Mouse (Mus musculus) spleen, adult 18-20 months (tissue): Measurements from ENCODE around the gene Samd7.
"Not testable (repeated sequence)": the region's sequence is repeated elsewhere in the genome, so short reads cannot be mapped to it uniquely, and the experiment has no call there.

Experiments
- DNase-seq, 2 experiments: peaks; one replicate each; pipeline ENCODE4 v3.0.0; 2022; ENCODE audit warnings: mixed read lengths in 2 of 2

Gene Samd7

GRCm38 (mm10) chr3:30746006-30746405, at the start of gene Samd7:
Gene Samd7, plus strand, starts transcription at chr3:30746293.
- no peak for DNase-seq

GRCm38 (mm10) chr3:30696346-30696745, 49.7 kb upstream of the Samd7 start:
- peak in 1 of 2 experiments; percentile 8 for DNase-seq

- no peak for DNase-seq
These were observed 48.2 kb upstream of the Samd7 start for GRCm38 (mm10) chr3:30697891-30698290.

- not testable (repeated sequence) for DNase-seq
These were observed 46.2 kb upstream of the Samd7 start, which contains the start of gene Lrrc31 for GRCm38 (mm10) chr3:30699711-30700505. Gene Lrrc31, minus strand, starts transcription at chr3:30699843.

GRCm38 (mm10) chr3:30705977-30706376, 40.1 kb upstream of the Samd7 start:
- DNase-seq, result no peak

- no peak for DNase-seq
These were observed 39.3 kb upstream of the Samd7 start for GRCm38 (mm10) chr3:30706614-30707276.

- DNase-seq, result no peak
These were observed 35.9 kb upstream of the Samd7 start for GRCm38 (mm10) chr3:30710191-30710590.

- no peak for DNase-seq
These were observed 32.8 kb upstream of the Samd7 start for GRCm38 (mm10) chr3:30713334-30713733.

GRCm38 (mm10) chr3:30718649-30719048, 27.4 kb upstream of the Samd7 start:
- DNase-seq, result no peak

GRCm38 (mm10) chr3:30722036-30722435, 24.1 kb upstream of the Samd7 start:
- no peak for DNase-seq

GRCm38 (mm10) chr3:30722461-30722860, 23.6 kb upstream of the Samd7 start:
- no peak for DNase-seq

GRCm38 (mm10) chr3:30723179-30723578, 22.9 kb upstream of the Samd7 start:
- no peak for DNase-seq

GRCm38 (mm10) chr3:30724105-30724824, 21.8 kb upstream of the Samd7 start:
- no peak for DNase-seq

GRCm38 (mm10) chr3:30724848-30725465, 21.1 kb upstream of the Samd7 start:
- no peak for DNase-seq

- DNase-seq, result no peak
These were observed 20.6 kb upstream of the Samd7 start for GRCm38 (mm10) chr3:30725514-30725913.

- no peak for DNase-seq
These were observed 18.9 kb upstream of the Samd7 start for GRCm38 (mm10) chr3:30727209-30727608.

GRCm38 (mm10) chr3:30729046-30729445, 17.0 kb upstream of the Samd7 start:
- no peak for DNase-seq

- DNase-seq, result no peak
These were observed 9.3 kb upstream of the Samd7 start for GRCm38 (mm10) chr3:30736809-30737208.

GRCm38 (mm10) chr3:30741306-30741705, 4.8 kb upstream of the Samd7 start:
- no peak for DNase-seq

- DNase-seq, result no peak
These were observed 3.2 kb upstream of the Samd7 start for GRCm38 (mm10) chr3:30742891-30743290.

- no peak for DNase-seq
These were observed 2.2 kb downstream of the Samd7 start for GRCm38 (mm10) chr3:30748316-30748715.

- DNase-seq, result no peak
These were observed 8.6 kb downstream of the Samd7 start for GRCm38 (mm10) chr3:30754696-30755095.

GRCm38 (mm10) chr3:30764877-30765276, 18.8 kb downstream of the Samd7 start:
- no peak for DNase-seq
